Mouse (Mus musculus) spleen, embryonic (tissue): Measurements from ENCODE around the gene Rps25.
"Not testable (repeated sequence)": the region's sequence is repeated elsewhere in the genome, so short reads cannot be mapped to it uniquely, and the experiment has no call there.

Experiments
- CTCF ChIA-PET: fragments of 350-600 bp; sonication (Branson Sonifier 250); formaldehyde crosslinking; loops from one replicate; lab custom pipeline; 2022; lab: Charles Lee

Gene Rps25

GRCm38 (mm10) chr9:44399795-44400114, 7.2 kb upstream of the Rps25 start:
- CTCF ChIA-PET, result no interaction called here

GRCm38 (mm10) chr9:44401081-44401480, 5.9 kb upstream of the Rps25 start:
- CTCF ChIA-PET, result interaction anchor here (0.6 kb wide), 1 partner anchor 162 kb away, joined by 3 read pairs; no protein-coding TSS in a partner anchor

GRCm38 (mm10) chr9:44405011-44405410, 1.9 kb upstream of the Rps25 start:
- CTCF ChIA-PET, result interaction anchor here (0.5 to 0.7 kb wide), 2 partner anchors 192 to 410 kb away, joined by 5 to 12 read pairs; no protein-coding TSS in a partner anchor

GRCm38 (mm10) chr9:44407752-44408097, 786 bp downstream of the Rps25 start:
- CTCF ChIA-PET, result interaction anchor here (0.5 kb wide), 1 partner anchor 9 kb away, joined by 4 read pairs; no protein-coding TSS in a partner anchor

- CTCF ChIA-PET, result not testable (repeated sequence)
Measured at GRCm38 (mm10) chr9:44408693-44409092, 1.8 kb downstream of the Rps25 start.

- CTCF ChIA-PET, result no interaction called here
Measured at GRCm38 (mm10) chr9:44410647-44411336, 3.9 kb downstream of the Rps25 start.

GRCm38 (mm10) chr9:44411601-44412130, 4.7 kb downstream of the Rps25 start:
- CTCF ChIA-PET, result no interaction called here

GRCm38 (mm10) chr9:44412306-44412705, 5.4 kb downstream of the Rps25 start:
- CTCF ChIA-PET, result no interaction called here

GRCm38 (mm10) chr9:44412781-44413180, 5.8 kb downstream of the Rps25 start:
- CTCF ChIA-PET, result interaction anchor here (0.6 kb wide), 2 partner anchors 54 to 109 kb away, joined by 4 read pairs; no protein-coding TSS in a partner anchor

GRCm38 (mm10) chr9:44417156-44417891, 10.4 kb downstream of the Rps25 start:
- CTCF ChIA-PET, result interaction anchor here (0.6 kb wide), 1 partner anchor 27 kb away, joined by 4 read pairs; no protein-coding TSS in a partner anchor

- CTCF ChIA-PET, result interaction anchor here (0.6 to 0.9 kb wide), 2 partner anchors 37 to 165 kb away, joined by 3 read pairs; no protein-coding TSS in a partner anchor
Measured at GRCm38 (mm10) chr9:44417892-44418363, 11.0 kb downstream of the Rps25 start.

- CTCF ChIA-PET, result interaction anchor here (0.6 to 0.9 kb wide), 2 partner anchors 38 to 164 kb away, joined by 3 read pairs; no protein-coding TSS in a partner anchor
Measured at GRCm38 (mm10) chr9:44418519-44419385, 11.8 kb downstream of the Rps25 start, which contains the start of gene Ccdc84. Gene Ccdc84 (minus strand): TSS chr9:44418569.

- CTCF ChIA-PET, result interaction anchor here (0.6 to 0.7 kb wide), 2 partner anchors 9 to 43 kb away, joined by 3 to 4 read pairs; no protein-coding TSS in a partner anchor
Measured at GRCm38 (mm10) chr9:44419730-44420129, 12.8 kb downstream of the Rps25 start.

- CTCF ChIA-PET, result interaction anchor here (0.7 kb wide), 1 partner anchor 42 kb away, joined by 4 read pairs; no protein-coding TSS in a partner anchor
Measured at GRCm38 (mm10) chr9:44420280-44420898, 13.4 kb downstream of the Rps25 start.

- CTCF ChIA-PET, result interaction anchor here (0.6 kb wide), 1 partner anchor 24 kb away, joined by 3 read pairs; no protein-coding TSS in a partner anchor
Measured at GRCm38 (mm10) chr9:44423576-44423975, 16.6 kb downstream of the Rps25 start.

- CTCF ChIA-PET, result no interaction called here
Measured at GRCm38 (mm10) chr9:44432577-44433185, 25.7 kb downstream of the Rps25 start.

GRCm38 (mm10) chr9:44435747-44436146, 28.8 kb downstream of the Rps25 start:
- CTCF ChIA-PET, result interaction anchor here (0.7 kb wide), 1 partner anchor 31 kb away, joined by 3 read pairs; no protein-coding TSS in a partner anchor

- CTCF ChIA-PET, result no interaction called here
Measured at GRCm38 (mm10) chr9:44440961-44441360, 34.0 kb downstream of the Rps25 start, which contains the start of gene Foxr1. Gene Foxr1 (minus strand): TSS chr9:44441136.

- CTCF ChIA-PET, result interaction anchor here (0.5 to 0.6 kb wide), 2 partner anchors 271 to 354 kb away, joined by 4 to 8 read pairs; no protein-coding TSS in a partner anchor
Measured at GRCm38 (mm10) chr9:44444402-44445025, 37.6 kb downstream of the Rps25 start.
